Mouse (Mus musculus) thymus, adult 2 months (tissue): ENCODE measurements at regions not wholly inside any gene's neighbourhood (a gene's known extent, or its start where the extent isn't known, plus 50 kb on each side); places are given as distances from the start of the nearest gene placed in this dataset.

Experiments used
- CTCF ChIP-seq: fragments of 200-500 bp; IDR thresholded peaks from 2 replicates; pipeline ENCODE4 v1.5.1; 2012; ENCODE audit warnings: mild to moderate bottlenecking, control low read depth, low read length, moderate library complexity, borderline replicate concordance; ENCODE audit not compliant: control insufficient read depth, poor library complexity, insufficient read depth; ENCODE audit errors: extremely low read depth
- POLR2A ChIP-seq: fragments of 200-500 bp; IDR thresholded peaks from 2 replicates; pipeline ENCODE4 v1.6.1; 2012; ENCODE audit warnings: mild to moderate bottlenecking, low read length, control low read depth, moderate library complexity; ENCODE audit not compliant: control insufficient read depth, poor library complexity, insufficient read depth; ENCODE audit errors: extremely low read depth

- TF ChIP-seq CTCF = no peak
- TF ChIP-seq POLR2A = no peak
Observed at GRCm38 (mm10) chr10:60957820-60958233, 126.4 kb upstream of the Unc5b start.
